Mouse (Mus musculus) Patski (cell line): ENCODE measurements around the gene Tbc1d13. TPM values are rescaled to one million over a fixed set of nuclear protein-coding genes. Genes with fewer than 3 reads are reported as not detected.

Experiments
- ATAC-seq: fragments of 100-300 bp; one replicate; pipeline ENCODE4 v1.8.0; 2021
- CTCF ChIA-PET: fragments of 350-600 bp; sonication (Branson Sonifier 250); formaldehyde crosslinking; loops from one replicate; lab custom pipeline; 2022; ENCODE audit warnings: inconsistent platforms; lab: Charles Lee
- POLR2A ChIA-PET: fragments of 350-600 bp; sonication (Branson Sonifier 250); formaldehyde crosslinking; loops from one replicate; lab custom pipeline; 2022; ENCODE audit warnings: antibody characterized with exemption, inconsistent platforms; lab: Charles Lee
- DNase-seq: peaks from one replicate; pipeline ENCODE4 v3.0.0-alpha.2; 2011; ENCODE audit warnings: low read depth, low spot score
- H3K27me3 ChIP-seq: fragments of 371-371 bp; one replicate; pipeline ENCODE4 v1.5.1; 2021
- CTCF ChIP-seq: fragments of 100-300 bp; IDR thresholded peaks from one replicate; pipeline ENCODE4 v1.5.1; 2021
- in situ Hi-C: fragments of 300-500 bp; cut with MboI; formaldehyde crosslinking; loops from 3 replicates; pipeline ENCODE4 v1.11.1; 2018; ENCODE audit warnings: low pct_unique_long_range_greater_than_20kb, mixed read lengths
- polyA plus RNA-seq: library from polyadenylated mRNA; unstranded; gene quantifications from one replicate; pipeline ENCODE4 v1.2.3, GENCODE M21; 2021

Tbc1d13 gene
- polyA plus RNA-seq, 1 experiment from 2014 or later = 37.9 TPM

GRCm38 (mm10) chr2:30100214-30100613, 33.3 kb upstream of the Tbc1d13 start:
- H3K27me3 ChIP-seq = no peaks in the 10 kb centered on the region
- in situ Hi-C loops = no loop called here
- ChIA-PET CTCF (no interaction called here), POLR2A (no interaction called here)
- no peak for TF ChIP-seq CTCF
- DNase-seq = no peak
- no peak for ATAC-seq

DNA sequence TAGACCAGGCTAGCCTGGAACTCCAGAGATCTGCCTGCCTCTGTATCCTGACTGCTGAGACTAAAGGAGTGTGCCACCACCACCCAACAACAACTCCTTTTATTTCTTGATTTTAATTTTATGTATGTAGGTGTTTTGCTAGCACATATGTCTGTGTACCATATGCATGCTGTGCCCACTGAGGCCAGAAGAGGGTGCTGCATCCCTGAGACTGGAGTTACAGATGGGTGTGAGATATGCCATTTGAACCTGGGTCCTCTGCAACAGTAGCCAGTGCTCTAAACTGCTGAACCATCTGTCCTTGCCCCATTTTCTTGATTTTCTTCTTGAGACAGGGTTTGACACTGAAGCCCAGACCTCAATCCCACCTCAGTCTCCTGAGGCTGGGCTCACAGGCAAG, 27.2 kb upstream of the Tbc1d13 start:
- CTCF ChIA-PET = interaction anchor here (0.8 to 1.7 kb wide), 3 partner anchors 13 to 56 kb away, joined by 3 to 9 read pairs (median 4); no protein-coding TSS in a partner anchor
- in situ Hi-C loops = no loop called here
- TF ChIP-seq CTCF = no peak
- DNase-seq (no peak), ATAC-seq (no peak)
- H3K27me3 ChIP-seq = no peaks in the 10 kb centered on the region
- POLR2A ChIA-PET = no interaction called here

DNA sequence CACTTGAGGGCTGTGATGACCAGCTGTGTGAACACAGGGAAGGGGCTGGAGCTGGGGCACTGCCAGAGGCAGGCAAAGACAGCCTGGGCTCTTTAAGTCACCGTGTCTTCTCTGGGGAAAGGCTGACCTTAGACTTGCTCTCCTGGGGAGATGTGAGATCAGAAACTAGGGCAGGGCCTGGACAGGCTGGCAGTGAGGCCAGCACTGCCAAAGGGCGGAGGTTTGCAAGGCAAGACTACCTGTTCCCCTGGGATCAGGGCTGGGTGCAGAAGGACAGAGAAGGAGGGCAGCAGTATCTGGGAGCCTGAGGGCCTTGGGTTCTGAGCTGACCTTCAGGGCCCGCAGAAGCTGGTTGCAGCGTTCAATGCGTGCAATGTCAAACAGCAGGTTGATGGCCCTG, 25.9 kb upstream of the Tbc1d13 start:
- no peak for DNase-seq
- ATAC-seq = no peak
- in situ Hi-C loops = no loop called here
- no peak for TF ChIP-seq CTCF
- CTCF ChIA-PET = interaction anchor here (1.8 kb wide), 1 partner anchor 55 kb away, joined by 7 read pairs; no protein-coding TSS in a partner anchor
- POLR2A ChIA-PET = no interaction called here
- no peaks in the 10 kb centered on the region for H3K27me3 ChIP-seq

DNA sequence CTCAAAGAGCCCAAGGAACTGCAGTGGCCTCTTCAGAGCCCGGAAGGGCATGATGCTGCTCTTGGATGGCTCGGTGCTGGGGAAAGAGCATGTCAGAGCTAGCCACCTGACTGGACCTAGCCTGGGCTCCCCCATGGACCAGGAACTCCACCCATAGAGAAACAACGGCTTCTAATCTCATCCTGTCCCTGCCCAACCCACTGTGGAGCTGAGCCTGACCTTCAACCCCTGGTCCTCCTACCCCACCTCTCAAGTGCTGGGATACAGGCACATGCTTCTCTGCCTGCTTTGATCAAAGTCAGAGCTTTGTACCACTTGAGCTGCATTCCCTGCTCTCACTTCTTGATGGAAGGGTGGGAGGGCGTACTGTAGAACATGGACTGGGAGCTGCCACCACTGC, 25.3 kb upstream of the Tbc1d13 start:
- ChIA-PET POLR2A (interaction anchor here (0.5 to 1.1 kb wide), 3 partner anchors 15 to 139 kb away, joined by 3 read pairs; no protein-coding TSS in a partner anchor), CTCF (interaction anchor here (1.8 kb wide), 1 partner anchor 54 kb away, joined by 7 read pairs; no protein-coding TSS in a partner anchor)
- in situ Hi-C loops = no loop called here
- DNase-seq (no peak), ATAC-seq (no peak)
- no peak for TF ChIP-seq CTCF
- no peaks in the 10 kb centered on the region for H3K27me3 ChIP-seq

DNA sequence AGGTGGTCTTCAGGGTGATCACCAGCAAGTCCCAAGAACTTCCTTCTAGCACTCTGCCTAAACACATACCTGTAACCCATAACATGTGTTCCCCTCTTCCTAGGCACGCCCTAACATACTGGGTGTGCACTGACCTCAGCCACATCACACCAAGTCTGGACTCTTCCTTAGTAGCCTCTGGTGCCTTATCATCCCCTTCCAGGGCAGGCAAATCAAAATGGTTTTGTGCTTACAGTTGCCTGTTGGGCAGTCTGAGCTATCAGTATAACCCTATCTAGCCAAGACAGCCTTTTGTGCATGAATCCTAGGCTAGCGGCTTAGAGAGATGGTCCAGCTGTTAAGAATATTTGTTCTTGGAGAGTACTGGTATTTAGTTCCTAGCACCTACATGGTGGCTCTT, 22.0 kb upstream of the Tbc1d13 start:
- no peaks in the 10 kb centered on the region for H3K27me3 ChIP-seq
- DNase-seq = no peak
- CTCF ChIA-PET = no interaction called here
- no peak for ATAC-seq
- no peak for TF ChIP-seq CTCF
- POLR2A ChIA-PET = no interaction called here
- in situ Hi-C loops = no loop called here

DNA sequence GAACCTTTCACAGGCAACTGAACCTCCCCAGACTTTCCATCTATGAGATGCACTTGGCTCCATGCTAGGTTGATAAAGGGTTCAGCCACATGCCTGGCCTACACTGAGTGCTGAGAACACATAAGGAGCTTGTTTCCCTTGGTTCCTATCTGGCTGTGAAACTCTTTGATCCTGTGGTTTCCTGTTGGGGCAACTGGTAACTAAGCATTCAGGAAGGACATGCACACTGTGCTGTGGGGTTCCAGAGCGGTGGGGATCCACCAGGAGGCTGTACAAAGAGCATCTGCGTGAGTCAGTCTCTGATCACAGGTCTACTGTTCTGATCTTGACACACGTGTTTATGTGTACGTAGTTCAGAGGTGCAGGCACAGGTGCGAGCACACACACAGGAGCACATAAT, 21.0 kb upstream of the Tbc1d13 start:
- ChIA-PET POLR2A (no interaction called here), CTCF (no interaction called here)
- no peak for DNase-seq
- in situ Hi-C loops = no loop called here
- no peak for ATAC-seq
- H3K27me3 ChIP-seq = no peaks in the 10 kb centered on the region
- no peak for TF ChIP-seq CTCF

- TF ChIP-seq CTCF = no peak
- ATAC-seq = no peak
- DNase-seq = no peak
- in situ Hi-C loops = no loop called here
- ChIA-PET CTCF (interaction anchor here (0.8 to 1.7 kb wide), 3 partner anchors 13 to 43 kb away, joined by 3 to 6 read pairs (median 3); partner anchors contain the start of gene Tbc1d13), POLR2A (no interaction called here)
- no peaks in the 10 kb centered on the region for H3K27me3 ChIP-seq
These were observed 13.9 kb upstream of the Tbc1d13 start for GRCm38 (mm10) chr2:30119641-30120051.

DNA sequence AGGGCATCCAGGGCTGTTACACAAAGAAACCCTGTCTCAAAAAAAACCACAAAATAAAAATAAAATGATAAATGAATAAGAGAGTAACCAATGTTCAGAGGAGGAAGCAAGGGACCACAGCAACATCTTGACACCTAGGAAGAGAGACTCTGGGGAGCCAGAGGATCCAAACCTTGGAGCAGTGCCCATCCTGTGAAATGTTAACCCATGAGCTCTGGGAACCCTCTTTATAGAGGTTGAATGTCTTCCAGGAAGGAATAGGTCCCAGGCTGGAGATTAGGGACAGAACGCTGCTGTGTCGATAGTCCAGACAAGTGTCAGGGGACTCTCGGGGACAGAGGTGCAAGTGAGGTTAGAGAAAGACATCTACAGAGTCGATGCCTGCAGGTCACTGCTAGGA, 13.3 kb upstream of the Tbc1d13 start:
- POLR2A ChIA-PET = no interaction called here
- no peaks in the 10 kb centered on the region for H3K27me3 ChIP-seq
- in situ Hi-C loops = no loop called here
- CTCF ChIA-PET = interaction anchor here (1.0 kb wide), 1 partner anchor 42 kb away, joined by 3 read pairs; no protein-coding TSS in a partner anchor
- no peak for DNase-seq
- no peak for ATAC-seq
- TF ChIP-seq CTCF = no peak

- POLR2A ChIA-PET = interaction anchor here (1.3 to 4.7 kb wide), 2 partner anchors 11 to 14 kb away, joined by 3 to 18 read pairs; partner anchors contain the start of gene Tbc1d13
- no peaks in the 10 kb centered on the region for H3K27me3 ChIP-seq
- no peak for TF ChIP-seq CTCF
- CTCF ChIA-PET = interaction anchor here (4.0 kb wide), 1 partner anchor 39 kb away, joined by 12 read pairs; no protein-coding TSS in a partner anchor
- no peak for DNase-seq
- in situ Hi-C loops = no loop called here
- no peak for ATAC-seq
These were observed 10.8 kb upstream of the Tbc1d13 start for GRCm38 (mm10) chr2:30122766-30123165.

- in situ Hi-C loops = no loop called here
- no peak for TF ChIP-seq CTCF
- ATAC-seq (no peak), DNase-seq (no peak)
- CTCF ChIA-PET = interaction anchor here (4.0 kb wide), 1 partner anchor 38 kb away, joined by 12 read pairs; no protein-coding TSS in a partner anchor
- POLR2A ChIA-PET = interaction anchor here (0.5 to 4.7 kb wide), 4 partner anchors 10 to 513 kb away, joined by 3 to 18 read pairs (median 4); partner anchors contain the start of gene Tbc1d13
- no peaks in the 10 kb centered on the region for H3K27me3 ChIP-seq
These were observed 9.6 kb upstream of the Tbc1d13 start for GRCm38 (mm10) chr2:30123729-30124471.
